Mouse (Mus musculus) left cerebral cortex, postnatal 14 days (tissue): Measurements from ENCODE around the gene Gcnt3. TPM values are rescaled to one million over a fixed set of nuclear protein-coding genes. Genes with fewer than 3 reads are reported as not detected.

ENCODE experiments used
- DNase-seq, 2 experiments: peaks; one replicate each; pipeline ENCODE4 v3.0.0; 2021 to 2022; ENCODE audit warnings: low spot score in 2 of 2, mixed read lengths in 1 of 2
- intact Hi-C: fragments of 180-260 bp; cut with DNase I; formaldehyde crosslinking; loops from one replicate; pipeline ENCODE4 v1.15.1; 2025
- total RNA-seq, 2 experiments: library from RNA; stranded (reverse); gene quantifications; 2 replicates each; pipeline ENCODE4 v1.2.3; 2021

The Gcnt3 gene
- total RNA-seq, 2 experiments from 2014 or later = not detected

DNA sequence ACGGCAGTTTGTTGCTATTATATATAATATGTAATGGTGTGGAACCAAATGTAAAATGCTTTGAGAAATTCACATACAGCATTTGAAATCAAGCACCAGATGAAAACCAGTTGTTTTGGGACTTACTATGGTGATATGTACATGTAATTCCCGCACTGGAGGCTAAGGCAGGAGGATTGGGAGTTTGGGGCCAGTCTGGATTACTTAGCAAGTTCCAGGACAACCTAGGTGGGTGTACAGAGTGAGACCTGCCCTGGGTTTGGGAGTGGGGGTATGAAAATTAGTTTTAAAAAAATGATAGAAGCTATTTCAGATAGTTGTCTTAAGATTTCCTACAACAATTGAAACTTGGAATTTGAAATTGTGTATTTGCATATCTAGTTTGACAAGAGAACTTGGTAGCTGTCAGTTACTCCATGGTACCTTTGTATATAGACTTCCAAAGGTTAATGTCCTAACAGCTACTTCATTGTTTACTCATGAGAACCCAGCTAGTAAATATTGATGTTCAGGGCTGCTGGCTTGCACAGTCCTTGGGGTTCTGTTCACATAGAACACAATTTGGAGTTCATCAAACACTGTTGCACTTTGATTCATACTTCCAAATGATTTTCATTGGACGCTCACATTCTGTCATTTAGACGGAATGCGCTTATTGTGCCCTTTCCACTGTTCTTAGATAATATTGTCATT is 27.0 kb downstream of the Gcnt3 start:
- intact Hi-C loops = no loop called here
- DNase-seq = no peak

DNA sequence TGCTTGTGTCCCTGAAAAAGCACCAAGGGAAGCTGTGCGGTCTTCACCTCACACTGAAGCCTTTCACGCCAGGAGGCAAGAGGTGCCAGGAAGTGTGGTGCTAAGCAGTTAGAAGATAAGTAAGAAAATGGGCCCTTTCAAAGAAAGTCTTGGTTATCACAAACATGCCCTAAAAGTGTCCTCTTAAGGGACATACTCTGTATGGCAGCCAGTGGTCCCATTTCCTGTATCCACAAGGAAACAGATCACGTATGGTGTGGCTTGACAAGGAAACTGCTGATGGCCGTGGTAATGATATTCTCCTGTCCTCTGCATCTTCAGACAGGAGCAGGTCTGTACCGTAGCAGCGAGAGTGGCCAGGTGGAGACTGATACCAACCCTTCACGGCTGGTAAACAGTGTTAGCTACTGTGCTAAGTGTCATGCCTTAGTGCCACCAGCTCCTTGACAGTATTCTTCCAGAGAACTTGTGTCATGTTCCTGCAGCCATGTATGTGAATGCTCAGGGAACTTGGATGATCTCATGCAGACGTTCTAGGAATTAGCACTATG is 28.1 kb downstream of the Gcnt3 start:
- DNase-seq = no peak
- intact Hi-C loops = no loop called here

DNA sequence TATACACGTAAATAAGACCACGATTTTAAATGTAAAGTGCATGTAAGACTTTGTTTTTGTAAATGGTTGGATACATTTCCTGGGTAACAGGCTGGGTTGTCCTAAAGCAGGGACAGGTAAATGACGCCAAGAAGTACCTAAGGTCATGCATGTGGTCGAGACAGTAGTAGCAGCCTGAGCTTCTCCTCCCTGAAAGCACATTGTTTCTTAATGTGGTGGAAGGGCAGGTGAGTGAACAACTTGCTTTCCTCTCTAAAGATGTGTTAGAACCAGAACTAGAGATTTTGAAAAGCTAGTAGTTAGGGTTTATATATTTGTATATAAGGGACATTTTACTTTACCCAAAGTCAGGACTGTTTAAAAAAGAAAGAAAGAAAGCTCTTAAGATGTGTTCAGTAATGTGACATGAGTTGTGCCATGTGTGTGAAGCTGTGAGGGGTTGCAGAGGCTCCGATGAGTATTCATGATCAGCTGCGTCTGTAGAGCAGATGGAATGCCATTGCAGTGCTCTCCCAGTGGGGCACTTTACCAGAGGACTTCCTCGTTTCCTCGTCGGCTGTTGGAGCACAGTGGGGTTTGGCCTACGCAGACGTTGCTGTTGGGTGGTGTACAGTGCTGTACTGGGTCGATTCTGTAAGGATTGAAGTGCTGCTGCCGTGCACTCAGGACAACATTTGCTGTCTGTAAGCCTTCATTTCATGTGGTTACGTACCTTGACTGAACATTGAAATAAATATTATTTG is 30.2 kb downstream of the Gcnt3 start:
- no peak for DNase-seq
- intact Hi-C loops = no loop called here

DNA sequence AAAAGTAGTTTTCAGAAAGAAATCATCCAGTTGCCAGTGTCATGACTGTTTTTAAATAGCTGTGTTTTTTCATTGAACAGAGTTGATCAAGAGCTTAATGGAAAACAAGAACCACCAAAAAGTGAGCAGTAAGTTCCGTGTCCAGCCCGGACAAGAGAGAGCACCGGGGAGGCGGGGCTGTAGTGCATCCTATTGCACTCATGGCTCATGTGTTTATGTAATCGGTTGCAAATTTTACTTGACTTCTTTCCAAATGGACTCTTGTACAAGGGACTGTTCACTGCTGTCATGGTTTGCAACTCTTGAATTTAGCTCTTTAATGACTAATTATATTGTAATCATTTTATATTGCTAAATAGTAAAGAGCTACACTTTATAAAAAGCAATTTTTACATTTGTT is 30.9 kb downstream of the Gcnt3 start:
- intact Hi-C loops = no loop called here

DNA sequence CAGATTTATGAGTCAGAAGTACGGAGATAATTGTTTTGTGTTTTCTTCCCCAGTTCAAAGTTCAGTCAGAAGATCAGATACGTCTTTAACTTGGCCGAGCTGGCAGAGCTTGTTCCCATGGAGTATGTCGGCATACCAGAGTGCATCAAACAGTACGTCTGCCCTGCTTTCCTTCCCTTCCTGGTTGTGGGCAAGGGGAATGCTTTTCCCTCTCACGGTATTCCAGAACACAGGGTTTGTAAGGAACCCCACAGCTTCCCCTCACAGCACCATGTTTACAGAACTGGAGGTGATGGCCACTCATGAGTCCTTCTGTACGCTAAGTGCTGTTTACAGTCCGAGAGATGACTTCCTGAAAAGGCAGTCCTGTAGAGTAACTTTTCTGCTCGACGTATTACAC is 34.4 kb downstream of the Gcnt3 start:
- intact Hi-C loops = no loop called here
- DNase-seq = no peak

More for the DNA sequence above, 30.9 kb downstream of the Gcnt3 start:
- no peak for DNase-seq

DNA sequence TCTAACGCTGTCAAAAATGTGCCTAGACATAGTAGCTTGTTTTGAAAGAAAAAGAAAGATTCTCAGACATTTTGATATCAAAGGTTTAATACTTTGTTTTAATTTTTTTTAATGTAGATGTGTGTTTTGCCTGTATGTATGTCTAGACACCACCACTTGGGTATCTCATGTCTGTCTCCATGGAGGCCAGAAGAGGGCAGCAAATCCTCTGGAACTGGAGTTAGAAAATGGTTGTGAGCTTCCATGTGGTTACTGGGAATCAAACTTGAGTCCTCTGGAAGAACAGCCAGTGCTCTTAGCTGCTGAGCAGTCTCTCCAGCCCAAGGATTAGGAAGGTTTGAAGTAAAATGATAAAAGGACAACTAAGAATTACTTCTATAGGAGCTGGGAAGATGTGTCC is 38.6 kb downstream of the Gcnt3 start:
- DNase-seq = no peak
- intact Hi-C loops = no loop called here

DNA sequence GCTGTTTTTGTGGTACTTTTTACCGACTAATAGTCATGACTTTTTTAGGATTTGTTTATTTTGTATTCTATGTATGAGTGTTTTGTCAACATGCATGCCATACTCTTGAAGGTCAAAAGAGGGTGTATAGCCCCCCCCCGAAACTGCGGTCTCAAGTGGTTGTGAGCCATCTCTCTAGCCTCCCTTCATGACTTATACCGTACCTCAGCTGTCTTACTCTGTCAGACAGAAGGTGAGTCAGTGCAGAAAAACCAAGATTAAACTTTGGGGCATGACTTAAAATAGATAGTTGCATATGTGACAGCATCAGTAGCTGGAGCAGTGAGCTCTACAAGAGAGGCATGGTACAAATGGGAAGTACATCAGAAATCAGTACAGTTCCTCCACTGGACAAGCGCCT is 43.3 kb downstream of the Gcnt3 start:
- intact Hi-C loops = no loop called here
- no peak for DNase-seq

DNA sequence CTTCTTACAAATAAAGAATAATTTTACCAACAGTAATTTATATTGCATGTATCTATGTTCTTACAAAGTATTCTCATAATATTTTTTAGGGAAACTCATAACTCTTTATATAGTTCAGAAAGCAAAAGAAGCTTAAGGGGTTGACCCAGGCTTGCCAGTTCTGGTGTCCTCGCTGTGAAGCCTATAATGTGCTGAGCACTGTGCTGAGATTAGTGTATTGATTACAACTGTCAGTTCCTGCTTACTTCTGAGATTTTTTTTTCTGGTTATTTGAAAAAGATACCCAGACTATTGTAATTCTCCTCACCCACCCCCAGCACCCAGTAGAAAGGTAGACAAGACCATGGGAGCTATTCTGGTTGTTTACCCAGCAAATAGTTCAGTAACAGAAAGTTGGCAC is 44.4 kb downstream of the Gcnt3 start:
- intact Hi-C loops = no loop called here
- no peak for DNase-seq

DNA sequence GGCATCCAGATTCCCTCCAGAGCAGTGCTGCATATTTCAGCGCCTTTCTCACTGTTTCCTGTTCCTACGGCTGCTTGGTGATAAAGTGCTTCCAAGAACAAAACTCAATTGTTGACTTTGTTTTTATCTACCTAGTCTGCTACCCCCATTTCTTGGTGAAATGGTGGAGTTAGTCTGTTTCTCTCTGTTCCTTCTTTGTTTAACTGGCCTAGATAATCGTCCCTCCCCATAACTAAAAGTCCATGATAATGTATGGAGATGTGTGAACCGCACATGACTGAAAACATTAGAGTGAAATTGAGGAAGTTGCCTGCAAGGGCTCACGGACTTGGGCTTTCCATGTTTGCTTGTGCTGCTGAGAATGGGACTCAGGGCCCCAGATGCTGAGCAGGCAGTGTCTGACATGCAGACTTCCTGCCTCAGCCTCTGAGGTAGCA is 45.0 kb downstream of the Gcnt3 start:
- intact Hi-C loops = no loop called here
- DNase-seq = no peak

DNA sequence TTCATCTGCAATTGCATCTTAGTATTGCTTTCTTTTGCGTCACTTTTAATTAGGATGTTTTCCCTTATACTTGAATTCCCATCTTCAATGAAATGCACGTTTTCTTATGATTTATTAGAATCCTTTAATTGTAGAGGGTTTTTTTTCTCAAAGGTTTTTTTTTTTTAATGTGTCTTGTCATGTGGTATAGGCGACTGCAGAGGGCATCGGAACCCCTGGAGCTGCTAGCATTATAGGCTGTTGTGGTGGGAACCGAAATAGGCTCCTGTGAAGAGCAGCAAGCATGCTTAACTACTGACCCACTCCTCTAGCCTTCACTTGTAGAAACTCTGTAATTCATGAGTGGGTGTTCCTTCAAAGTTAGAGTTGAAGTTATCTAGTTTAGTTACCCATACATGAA is 47.5 kb downstream of the Gcnt3 start:
- intact Hi-C loops = no loop called here
- no peak for DNase-seq

DNA sequence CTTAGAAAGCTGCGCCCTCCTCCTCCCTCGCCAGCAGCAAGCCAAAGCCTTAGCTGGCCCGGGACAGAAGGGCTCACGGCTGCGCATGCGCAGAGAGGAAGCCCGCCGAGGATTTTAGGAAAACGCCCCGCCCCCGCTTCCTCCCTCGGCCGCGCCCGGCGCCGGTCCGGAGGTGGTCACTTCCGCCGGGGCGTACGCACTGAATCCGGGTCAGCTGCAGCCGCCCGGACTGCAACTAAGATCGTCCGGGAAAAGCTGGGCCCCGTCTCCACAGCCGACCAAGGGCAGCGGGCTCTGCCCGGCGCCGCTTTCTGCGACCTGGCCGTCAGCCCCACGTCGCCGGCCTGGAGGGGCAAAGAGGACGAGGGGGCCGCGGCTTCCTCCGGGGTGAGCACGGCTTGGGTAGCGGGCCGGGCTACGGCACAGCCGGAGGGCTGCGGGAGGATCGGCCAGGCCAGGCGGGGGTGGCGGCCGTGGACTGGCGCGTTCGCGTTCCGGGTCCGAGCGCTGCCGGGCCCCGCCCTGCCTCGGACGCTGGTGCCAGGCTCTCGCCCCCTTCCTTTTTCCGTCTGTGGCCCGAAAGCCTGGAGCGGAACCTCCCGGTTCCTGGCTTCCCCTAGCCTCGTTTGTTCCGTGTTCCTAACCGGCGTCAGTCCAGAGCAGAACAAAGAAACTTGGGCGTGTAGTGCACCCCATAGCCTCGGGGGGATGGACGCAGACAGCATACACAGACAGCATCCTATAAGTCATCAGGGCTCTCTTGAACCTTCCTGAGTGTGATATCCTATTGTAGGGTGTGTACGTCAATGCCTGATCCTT is 48.4 kb downstream of the Gcnt3 start, which contains the start of gene Bnip2:
Bnip2 (plus strand) TSS at position 164 of the 819 bp plus-strand sequence.
- peak; percentile 88 to 95 for DNase-seq
- intact Hi-C loops = loop anchor here (5.0 kb wide), 1 partner anchor 482 kb away; no protein-coding TSS in a partner anchor

DNA sequence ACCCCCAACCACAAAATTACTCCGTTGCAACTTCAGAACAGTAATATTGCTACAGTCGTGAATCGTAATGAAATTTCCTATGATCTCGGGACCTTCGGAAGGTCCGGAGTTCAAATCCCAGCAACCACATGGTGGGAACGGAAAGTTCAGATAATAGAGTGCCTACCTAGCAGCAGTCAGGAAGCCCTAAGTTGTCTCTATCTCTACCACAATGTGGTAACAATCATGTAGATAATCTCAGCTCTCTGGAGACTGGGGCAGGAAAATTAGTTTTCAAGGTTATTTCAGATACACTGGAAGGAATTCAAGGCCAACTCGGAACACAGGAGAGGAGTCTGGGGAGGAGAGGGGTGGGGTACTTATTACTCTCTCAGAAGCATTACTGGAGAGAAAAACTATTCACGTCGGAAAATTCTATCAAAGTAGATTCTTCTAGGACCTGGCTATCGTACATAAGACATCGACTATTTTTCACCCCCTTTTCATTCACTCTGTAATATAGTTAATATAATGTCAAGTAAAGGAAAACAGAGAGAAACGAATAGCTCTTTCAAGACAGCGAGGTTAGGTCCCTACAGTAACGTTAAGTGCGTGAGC is 49.1 kb downstream of the Gcnt3 start:
- no peak for DNase-seq
- intact Hi-C loops = loop anchor here (5.0 kb wide), 1 partner anchor 482 kb away; no protein-coding TSS in a partner anchor

DNA sequence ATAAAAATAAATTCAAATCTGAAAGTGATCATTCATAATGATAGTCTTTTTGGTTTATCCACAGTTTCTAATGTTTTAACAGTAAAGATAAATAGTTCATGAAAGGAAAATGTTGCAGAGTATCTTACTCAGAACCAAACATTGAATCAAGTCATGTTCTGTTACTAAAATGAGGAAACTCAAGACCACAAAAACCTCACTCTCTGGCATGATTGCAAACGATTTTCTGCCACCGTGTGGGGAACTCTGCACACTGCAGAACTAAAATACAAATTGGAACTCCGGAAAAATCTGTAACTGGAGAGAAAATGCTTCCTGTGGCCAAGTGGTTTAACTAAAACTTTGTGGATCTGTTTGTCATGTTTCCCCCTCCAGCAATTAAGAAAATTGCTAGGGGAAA is 50.3 kb downstream of the Gcnt3 start:
- intact Hi-C loops = loop anchor here (1.0 to 5.0 kb wide), 2 partner anchors 364 to 480 kb away; no protein-coding TSS in a partner anchor
- DNase-seq = peak; percentile 79

DNA sequence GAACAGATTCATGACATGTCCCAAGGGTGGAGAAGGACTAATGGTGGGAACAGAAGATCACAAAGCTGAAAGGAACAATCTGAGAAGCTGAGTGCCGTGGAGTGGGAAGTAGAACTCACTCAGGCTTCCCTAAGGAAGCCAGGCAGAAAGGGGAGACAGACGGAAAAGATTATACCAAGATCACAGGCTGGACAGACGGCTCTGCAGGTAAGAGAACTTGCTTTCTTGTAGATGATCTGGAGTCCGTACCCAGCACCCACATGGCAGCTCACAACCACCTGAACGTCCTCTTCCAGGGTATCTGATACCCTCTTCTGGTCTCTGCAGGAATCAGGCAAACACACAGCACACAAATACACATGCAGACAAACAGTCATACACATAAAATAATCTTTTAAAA is 51.3 kb downstream of the Gcnt3 start:
- DNase-seq = no peak
- intact Hi-C loops = loop anchor here (5.0 kb wide), 1 partner anchor 479 kb away; no protein-coding TSS in a partner anchor

DNA sequence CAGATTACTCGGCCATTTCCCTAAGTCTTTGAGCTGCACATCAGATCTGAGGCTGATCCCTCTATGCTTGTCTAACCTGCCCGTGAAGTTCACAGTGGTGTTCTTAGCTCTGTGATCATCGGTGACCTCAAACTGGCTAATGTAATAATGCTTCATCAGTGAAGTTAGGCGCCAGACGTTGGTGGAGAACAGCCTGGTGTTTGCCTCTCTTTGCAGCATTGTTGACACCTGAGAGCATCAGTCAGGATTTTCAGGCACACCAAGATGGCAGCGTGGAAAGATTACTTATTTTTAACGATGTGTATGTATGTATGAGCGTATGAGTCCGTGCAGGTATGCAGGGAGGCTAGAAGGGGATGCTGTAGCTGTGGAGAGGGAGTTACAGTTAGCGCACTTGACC is 51.8 kb downstream of the Gcnt3 start:
- intact Hi-C loops = loop anchor here (5.0 kb wide), 1 partner anchor 479 kb away; no protein-coding TSS in a partner anchor
- no peak for DNase-seq

DNA sequence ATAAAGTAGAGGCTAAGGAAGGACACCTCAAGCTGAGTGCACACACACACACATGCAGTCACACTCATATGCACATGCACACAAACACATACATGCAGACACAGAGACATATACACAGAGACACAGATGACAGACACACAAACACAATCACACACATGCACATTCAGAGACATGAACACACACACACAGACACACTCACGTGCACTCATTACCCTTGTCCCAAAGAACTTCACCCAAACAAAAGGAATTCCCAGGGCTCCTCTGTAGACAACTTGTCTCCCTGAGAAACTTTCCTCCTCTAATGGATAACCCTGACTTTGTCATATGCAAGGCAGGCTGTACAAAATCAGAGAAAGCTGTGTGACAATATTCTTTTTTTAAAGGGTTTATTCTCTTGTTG is 52.4 kb downstream of the Gcnt3 start:
- DNase-seq = no peak
- intact Hi-C loops = loop anchor here (5.0 kb wide), 1 partner anchor 478 kb away; no protein-coding TSS in a partner anchor
